Mouse (Mus musculus) liver, postnatal 0 days (tissue): Measurements from ENCODE around the gene Wasf2. TPM values are rescaled to one million over a fixed set of nuclear protein-coding genes. Genes with fewer than 3 reads are reported as not detected.
A peak's percentile ranks its signal among the peaks of the same experiment; 100 is the strongest.

ENCODE experiments used
- ATAC-seq: fragments of 200-750 bp; cut with Nextera tagmentation; 2 replicates; pipeline ENCODE4 v1.8.0; 2017; ENCODE audit warnings: mild to moderate bottlenecking, moderate library complexity
- DNase-seq: peaks from one replicate; pipeline ENCODE4 v3.0.0-alpha.2; 2016
- H3K27ac ChIP-seq: fragments of 300-500 bp; sonication (generic); 2 replicates; pipeline ENCODE4 v1.5.1; 2014; ENCODE audit warnings: antibody characterized with exemption, moderate library complexity, mild to moderate bottlenecking, low read depth
- H3K27me3 ChIP-seq: fragments of 300-500 bp; sonication (generic); 2 replicates; pipeline ENCODE4 v1.6.1; 2014; ENCODE audit warnings: low read length, control low read depth, mixed read lengths; ENCODE audit not compliant: insufficient read depth
- H3K36me3 ChIP-seq: fragments of 300-500 bp; sonication (generic); replicated peaks from 2 replicates; pipeline ENCODE4 v1.6.1; 2014; ENCODE audit warnings: mild to moderate bottlenecking, control low read depth, low read length, moderate library complexity, mixed read lengths; ENCODE audit not compliant: insufficient read depth
- H3K4me1 ChIP-seq: fragments of 300-500 bp; sonication (generic); 2 replicates; pipeline ENCODE4 v1.6.1; 2014; ENCODE audit warnings: antibody characterized with exemption, mild to moderate bottlenecking, control low read depth; ENCODE audit not compliant: insufficient read depth
- H3K4me2 ChIP-seq: fragments of 300-500 bp; sonication (generic); 2 replicates; pipeline ENCODE4 v1.6.1; 2014; ENCODE audit warnings: low read depth, mild to moderate bottlenecking, low read length, moderate library complexity, mixed read lengths
- H3K4me3 ChIP-seq: fragments of 300-500 bp; sonication (generic); 2 replicates; pipeline ENCODE4 v1.5.1; 2014; ENCODE audit warnings: low read depth, low read length
- H3K9ac ChIP-seq: fragments of 300-500 bp; sonication (generic); replicated peaks from 2 replicates; pipeline ENCODE4 v1.6.1; 2014; ENCODE audit warnings: mild to moderate bottlenecking, moderate library complexity
- H3K9me3 ChIP-seq: fragments of 300-500 bp; sonication (generic); 2 replicates; pipeline ENCODE4 v1.6.1; 2016; ENCODE audit warnings: mild to moderate bottlenecking, control low read depth, low read length, mixed read lengths
- CTCF ChIP-seq: sonication (generic); IDR thresholded peaks from 2 replicates; pipeline ENCODE4 v1.5.1; 2016; ENCODE audit warnings: antibody characterized with exemption, low read depth
- EP300 ChIP-seq: IDR thresholded peaks from 2 replicates; pipeline ENCODE4 v1.6.1; 2016; ENCODE audit warnings: antibody characterized with exemption, low read depth, mild to moderate bottlenecking
- WGBS: fragments of 180-500 bp; shearing (Covaris S2); extraction: QIAGEN DNeasy Blood & Tissue Kit; methylation state at CpG from one replicate; pipeline ENCODE4 v1.1.7; 2014; ENCODE audit not compliant: insufficient replicate concordance; 5-methylcytosine and 5-hydroxymethylcytosine counted together
- polyA plus RNA-seq: library from polyadenylated mRNA; unstranded; fragments of >200 nt; fragmentation: Nextera tagmentation; extraction: Ambion mirVana; gene quantifications from 2 replicates; pipeline ENCODE4 v1.2.1, GENCODE M21; 2015

Gene Wasf2
- polyA plus RNA-seq, 1 experiment from 2014 or later: 43.1 TPM

DNA sequence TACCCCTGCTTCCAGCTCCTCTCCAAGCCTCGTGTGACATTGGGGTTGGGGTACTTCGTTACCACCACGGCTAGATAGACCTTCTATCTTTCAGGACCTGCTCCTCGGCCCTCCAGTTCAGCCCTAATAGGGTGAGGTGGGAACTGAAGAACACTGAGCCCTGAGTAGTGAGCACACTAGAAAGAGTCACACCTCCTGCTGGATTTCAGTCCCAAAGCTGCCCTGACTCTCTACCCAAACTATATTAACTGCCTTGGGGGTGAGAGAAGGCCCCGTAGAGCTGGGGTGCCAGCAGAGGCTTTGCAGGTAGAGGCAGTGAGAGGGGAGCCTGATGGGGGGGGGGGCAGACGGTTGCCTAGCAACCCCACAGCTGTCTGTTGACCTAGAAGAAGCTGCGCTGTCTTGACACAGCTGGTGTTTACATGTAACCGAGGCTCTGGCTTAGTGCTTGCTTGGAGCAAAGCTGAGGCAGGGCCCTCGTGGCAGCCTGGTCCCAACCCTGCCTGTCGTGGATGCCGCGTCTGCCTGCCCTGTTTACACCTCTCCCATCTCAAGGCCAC lies 44.4 kb upstream of the Wasf2 start:
- peak overlapping the region; percentile 55 for H3K27ac ChIP-seq
- ATAC-seq (peak; percentile 24; the same call in 1 of the 2 replicates), DNase-seq (no peak)

DNA sequence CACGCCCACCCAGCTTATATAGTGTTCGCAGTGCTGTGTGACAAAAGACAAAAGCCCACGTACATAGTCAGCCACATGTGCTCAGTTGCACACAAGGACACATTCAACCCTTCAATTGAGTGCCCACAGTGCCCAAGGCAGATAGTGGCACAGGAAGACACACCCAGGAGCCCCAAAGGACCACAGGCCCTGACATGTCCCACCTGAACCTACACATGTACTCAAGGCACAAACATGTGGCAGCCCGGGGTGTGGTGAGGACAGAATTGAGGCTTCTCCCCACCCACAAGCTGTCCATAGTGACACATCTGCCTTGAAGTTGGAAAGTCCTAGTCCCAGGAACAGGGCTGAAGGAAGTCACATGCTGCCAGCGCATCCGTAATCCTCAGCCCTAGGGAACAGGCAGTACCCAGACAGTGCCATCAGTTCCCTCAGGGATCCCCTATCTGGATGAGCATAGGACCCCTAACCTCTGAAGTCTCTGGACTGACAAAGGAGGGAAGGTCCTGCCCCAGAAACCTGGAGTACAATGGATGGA lies 43.1 kb upstream of the Wasf2 start:
- H3K9me3 ChIP-seq: no peaks in the 10 kb centered on the region
- no peaks in the 10 kb centered on the region for H3K36me3 ChIP-seq
- H3K27ac ChIP-seq: no peak overlapping the region; the same call in 1 of the 2 replicates
- DNase-seq (no peak), ATAC-seq (no peak)
- peaks cover 45% of the 10 kb centered on the region for H3K4me1 ChIP-seq
- H3K9ac ChIP-seq: no peak overlapping the region
- no peak for TF ChIP-seq CTCF
- no peak for TF ChIP-seq EP300
- H3K4me3 ChIP-seq: no peak overlapping the region
- H3K27me3 ChIP-seq: 0 out of 2 replicates have a peak, but pooled peaks cover 6% of the 10 kb centered on the region
- WGBS: 71% methylated on average over 6 of the region's 6 CpGs
- no peak overlapping the region for H3K4me2 ChIP-seq

More for the DNA sequence above, 44.4 kb upstream of the Wasf2 start:
- H3K9me3 ChIP-seq: no peaks in the 10 kb centered on the region
- TF ChIP-seq CTCF: no peak
- TF ChIP-seq EP300: no peak
- H3K9ac ChIP-seq: no peak overlapping the region
- H3K4me2 ChIP-seq: peak overlapping the region; percentile 71
- WGBS: 44% methylated on average over 11 of the region's 12 CpGs
- peaks cover 43% of the 10 kb centered on the region for H3K4me1 ChIP-seq
- H3K4me3 ChIP-seq: no peak overlapping the region
- no peaks in the 10 kb centered on the region for H3K36me3 ChIP-seq
- H3K27me3 ChIP-seq: 0 out of 2 replicates have a peak, but pooled peaks cover 6% of the 10 kb centered on the region

- Histone ChIP-seq H3K4me1 (peaks cover 51% of the 10 kb centered on the region), H3K9ac (no peak overlapping the region), H3K36me3 (no peaks in the 10 kb centered on the region), H3K4me3 (no peak overlapping the region), H3K4me2 (no peak overlapping the region), H3K27ac (no peak overlapping the region), H3K27me3 (0 out of 2 replicates have a peak, but pooled peaks cover 9% of the 10 kb centered on the region), H3K9me3 (no peaks in the 10 kb centered on the region)
- 15% methylated on average over 8 of the region's 8 CpGs for WGBS
- ATAC-seq: no peak
- TF ChIP-seq EP300 (no peak), CTCF (no peak)
- no peak for DNase-seq
These were observed 42.5 kb upstream of the Wasf2 start for GRCm38 (mm10) chr4:133087835-133088234.

DNA sequence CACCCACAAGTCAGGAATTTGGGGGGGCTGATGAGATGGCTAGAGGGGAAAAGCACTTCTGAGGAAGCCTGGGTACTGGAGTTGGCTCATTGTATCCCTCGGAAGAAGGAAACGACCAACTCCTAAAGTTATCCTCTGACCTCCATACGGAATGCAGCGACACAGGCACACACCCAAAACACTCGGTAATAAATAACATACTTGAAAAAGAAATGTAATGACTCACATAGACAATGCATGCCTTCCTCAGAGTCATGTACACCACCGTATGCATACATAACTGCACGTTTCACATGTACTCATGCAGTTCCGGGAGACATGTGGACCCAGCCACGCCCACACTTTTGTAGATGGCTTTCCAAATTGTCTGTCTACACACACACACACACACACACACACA lies 41.0 kb upstream of the Wasf2 start:
- no peak for TF ChIP-seq CTCF
- TF ChIP-seq EP300: no peak
- H3K4me1 ChIP-seq: peaks cover 60% of the 10 kb centered on the region
- H3K9ac ChIP-seq: no peak overlapping the region
- H3K36me3 ChIP-seq: no peaks in the 10 kb centered on the region
- no peaks in the 10 kb centered on the region for H3K9me3 ChIP-seq
- no peak overlapping the region for H3K4me3 ChIP-seq
- 0 out of 2 replicates have a peak, but pooled peaks cover 9% of the 10 kb centered on the region for H3K27me3 ChIP-seq
- no peak overlapping the region for H3K4me2 ChIP-seq
- WGBS: 83% methylated on average over 9 of the region's 9 CpGs
- ATAC-seq: no peak
- H3K27ac ChIP-seq: no peak overlapping the region
- DNase-seq: no peak

GRCm38 (mm10) chr4:133089802-133090201 lies 40.5 kb upstream of the Wasf2 start:
- no peak overlapping the region for H3K4me2 ChIP-seq
- DNase-seq (no peak), ATAC-seq (no peak)
- H3K36me3 ChIP-seq: no peaks in the 10 kb centered on the region
- TF ChIP-seq EP300 (no peak), CTCF (no peak)
- 0 out of 2 replicates have a peak, but pooled peaks cover 9% of the 10 kb centered on the region for H3K27me3 ChIP-seq
- WGBS: 81% methylated on average over 4 of the region's 4 CpGs
- H3K9me3 ChIP-seq: no peaks in the 10 kb centered on the region
- H3K4me1 ChIP-seq: peaks cover 61% of the 10 kb centered on the region
- no peak overlapping the region for H3K4me3 ChIP-seq
- H3K27ac ChIP-seq: no peak overlapping the region
- H3K9ac ChIP-seq: no peak overlapping the region

GRCm38 (mm10) chr4:133090276-133090719 lies 40.0 kb upstream of the Wasf2 start:
- TF ChIP-seq CTCF: no peak
- Histone ChIP-seq H3K9ac (peak overlapping the region; percentile 28; the same call in 1 of the 2 replicates), H3K9me3 (no peaks in the 10 kb centered on the region), H3K36me3 (no peaks in the 10 kb centered on the region), H3K27me3 (0 out of 2 replicates have a peak, but pooled peaks cover 7% of the 10 kb centered on the region), H3K4me3 (no peak overlapping the region), H3K27ac (peak overlapping the region; percentile 19; the same call in 1 of the 2 replicates), H3K4me1 (peaks cover 61% of the 10 kb centered on the region), H3K4me2 (peak overlapping the region; percentile 16; the same call in 1 of the 2 replicates)
- DNase-seq: no peak
- 62% methylated on average over 8 of the region's 8 CpGs for WGBS
- no peak for ATAC-seq
